10 mouse cellular contexts compared by ENCODE assay signal in genomic region chr6:31592579-31593238, GRCm38 (mm10). TPM values are rescaled to one million over a fixed set of nuclear protein-coding genes. Genes with fewer than 3 reads are reported as not detected.
DNase-seq lines count a peak whose midpoint lies in the region; ATAC-seq and TF ChIP-seq lines count a peak whose summit lies in the region.
"Had no signal": no experiment of that assay in that cellular context is flagged by ENCODE, and none has a peak within 500 bp of the region (broad histone marks: within the 10 kb centered on the region; RNA-seq: fewer than 3 reads in every experiment).

No protein-coding gene starts in this region.

- H3K4me1 ChIP-seq in heart, embryonic 13.5 days = peaks cover 48% of the 10 kb centered on the region
- H3K4me1 ChIP-seq in liver, embryonic 11.5 days (replicated peaks; ENCODE audit: control insufficient read depth, insufficient read depth, low read length) = peaks cover 64% of the 10 kb centered on the region
- peaks cover 20% of the 10 kb centered on the region for H3K4me1 ChIP-seq in stomach, embryonic 16.5 days (ENCODE audit: control insufficient read depth, insufficient read depth, low read length)

- no peak overlapping the region for H3K4me2 ChIP-seq in heart, embryonic 13.5 days
- H3K4me2 ChIP-seq in liver, embryonic 11.5 days = peak overlapping the region; percentile 47
- H3K4me2 ChIP-seq in stomach, embryonic 16.5 days (ENCODE audit: low read depth, low read length) = no peak overlapping the region
- H3K4me2 ChIP-seq: neural tube, embryonic 12.5 days had no signal

- ATAC-seq in heart, embryonic 13.5 days (ENCODE audit: extremely low read depth, insufficient number of reproducible peaks, low FRiP score, low TSS enrichment) = no peak
- ATAC-seq in liver, embryonic 11.5 days (replicated peaks; ENCODE audit: low FRiP score) = peak; percentile 70
- ATAC-seq in stomach, embryonic 16.5 days (ENCODE audit: insufficient read depth, low FRiP score) = peak; percentile 33

- H3K27me3 ChIP-seq in heart, embryonic 13.5 days (replicated peaks) = no peaks in the 10 kb centered on the region
- H3K27me3 ChIP-seq in liver, embryonic 11.5 days (replicated peaks; ENCODE audit: control insufficient read depth, insufficient read depth, low read length) = no peaks in the 10 kb centered on the region
- no peaks in the 10 kb centered on the region for H3K27me3 ChIP-seq in stomach, embryonic 16.5 days (ENCODE audit: control insufficient read depth, insufficient read depth, low read length)
- H3K27me3 ChIP-seq: neural tube, embryonic 12.5 days had no signal

- no peak overlapping the region for H3K4me3 ChIP-seq in layer of hippocampus, adult 2 months
- no peak overlapping the region for H3K4me3 ChIP-seq in heart, embryonic 13.5 days
- no peak overlapping the region for H3K4me3 ChIP-seq in liver, embryonic 11.5 days (ENCODE audit: low read depth, low read length)
- no peak overlapping the region for H3K4me3 ChIP-seq in stomach, embryonic 16.5 days (replicated peaks; ENCODE audit: low read length)
- H3K4me3 ChIP-seq: neural tube, embryonic 12.5 days had no signal

- no peak for DNase-seq in layer of hippocampus, adult 2 months (ENCODE audit: low spot score in 2 of 2)
- DNase-seq in layer of hippocampus, adult 9-10 months (ENCODE audit: low spot score) = no peak
- DNase-seq in liver, embryonic 11.5 days (ENCODE audit: low spot score) = no peak
- DNase-seq in thymus, postnatal 25 days = no peak
- no peak for DNase-seq in layer of hippocampus, postnatal 10 days (ENCODE audit: low spot score in 2 of 2)
- DNase-seq in urinary bladder, adult 18-20 months (ENCODE audit: low spot score in 2 of 2) = no peak
- DNase-seq: left cerebral cortex, postnatal 4 days had no signal

- no peaks in the 10 kb centered on the region for H3K9me3 ChIP-seq in heart, embryonic 13.5 days
- H3K9me3 ChIP-seq in liver, embryonic 11.5 days (ENCODE audit: control insufficient read depth, low read length) = no peaks in the 10 kb centered on the region
- H3K9me3 ChIP-seq in stomach, embryonic 16.5 days (replicated peaks; ENCODE audit: control insufficient read depth, low read length) = no peaks in the 10 kb centered on the region
- H3K9me3 ChIP-seq: neural tube, embryonic 12.5 days had no signal

- peak overlapping the region; percentile 28; the same call in 1 of the 2 replicates for H3K27ac ChIP-seq in layer of hippocampus, adult 2 months
- H3K27ac ChIP-seq in heart, embryonic 13.5 days (replicated peaks) = peak overlapping the region; percentile 68
- peak overlapping the region; percentile 81 for H3K27ac ChIP-seq in liver, embryonic 11.5 days (ENCODE audit: low read depth, low read length)
- H3K27ac ChIP-seq in stomach, embryonic 16.5 days (ENCODE audit: low read length) = peak overlapping the region; percentile 41
- H3K27ac ChIP-seq: neural tube, embryonic 12.5 days had no signal

- H3K9ac ChIP-seq in heart, embryonic 13.5 days = no peak overlapping the region
- H3K9ac ChIP-seq in liver, embryonic 11.5 days (ENCODE audit: low read depth, low read length) = peak overlapping the region; percentile 51
- no peak overlapping the region for H3K9ac ChIP-seq in stomach, embryonic 16.5 days (ENCODE audit: low read length)
- H3K9ac ChIP-seq: neural tube, embryonic 12.5 days had no signal

- 39% methylated on average over 1 of the region's 1 CpGs for WGBS in heart, embryonic 13.5 days
- WGBS in liver, embryonic 11.5 days = 67% methylated on average over 1 of the region's 1 CpGs
- 33% methylated on average over 1 of the region's 1 CpGs for WGBS in stomach, embryonic 16.5 days

- TF ChIP-seq CTCF in layer of hippocampus, adult 2 months (conservative IDR thresholded peaks at IDR 0.05) = no peak

- H3K36me3 ChIP-seq in heart, embryonic 13.5 days = no peaks in the 10 kb centered on the region
- H3K36me3 ChIP-seq in liver, embryonic 11.5 days (ENCODE audit: control insufficient read depth, insufficient read depth, low read length) = no peaks in the 10 kb centered on the region
- no peaks in the 10 kb centered on the region for H3K36me3 ChIP-seq in stomach, embryonic 16.5 days (ENCODE audit: control insufficient read depth, insufficient read depth, low read length)
- H3K36me3 ChIP-seq: neural tube, embryonic 12.5 days had no signal

RNA-seq across cellular contexts. Expression of gene Podxl, which starts 28.9 kb away (rescaled TPM):
- total RNA-seq in layer of hippocampus, adult 2 months (2021) = 10 to 100 TPM; 16.8 to 18.9 TPM
- 18.4 and 22.2 TPM in 2 replicates for polyA plus RNA-seq in heart, embryonic 13.5 days (2015; fragmentation: Nextera tagmentation; extraction: Ambion mirVana)
- polyA plus RNA-seq in liver, embryonic 11.5 days (2014; fragmentation: Nextera tagmentation; extraction: Ambion mirVana) = 27.8 and 29.1 TPM in 2 replicates
- polyA plus RNA-seq in stomach, embryonic 16.5 days (2015; fragmentation: Nextera tagmentation; extraction: Ambion mirVana) = 17.0 and 18.5 TPM in 2 replicates
- 10 to 100 TPM; 19.2 to 21.1 TPM for total RNA-seq in layer of hippocampus, postnatal 10 days (2021)

Comparison
In these comparisons a context has a peak if more than half of its experiments do, and no peak if none do; other contexts are left out.
1. H3K27ac ChIP-seq: peak in every context shown above with its lines; median percentile 81 in liver, embryonic 11.5 days; 68 in heart, embryonic 13.5 days; 41 in stomach, embryonic 16.5 days; 28 in layer of hippocampus, adult 2 months.